Mouse (Mus musculus) lung, adult 18-20 months (tissue): ENCODE measurements at regions not wholly inside any gene's neighbourhood (a gene's known extent, or its start where the extent isn't known, plus 50 kb on each side); places are given as distances from the start of the nearest gene placed in this dataset.

Experiments used
- DNase-seq, 2 experiments: peaks; one replicate each; pipeline ENCODE4 v3.0.0; 2022; ENCODE audit warnings: mixed read lengths in 2 of 2

GRCm38 (mm10) chr2:75142675-75143074, 317.1 kb downstream of the Mtx2 start:
- DNase-seq, result no peak

GRCm38 (mm10) chr2:75144861-75145260, 319.3 kb downstream of the Mtx2 start:
- no peak for DNase-seq

- no peak for DNase-seq
Measured at GRCm38 (mm10) chr2:75146256-75146655, 320.7 kb downstream of the Mtx2 start.

- DNase-seq, result peak in 1 of 2 experiments; percentile 29
Measured at GRCm38 (mm10) chr2:75147399-75147798, 321.8 kb downstream of the Mtx2 start.

- no peak for DNase-seq
Measured at GRCm38 (mm10) chr2:75147967-75148366, 322.4 kb downstream of the Mtx2 start.

GRCm38 (mm10) chr2:75149036-75149435, 323.4 kb downstream of the Mtx2 start:
- DNase-seq, result no peak

- peak in 1 of 2 experiments; percentile 49 for DNase-seq
Measured at GRCm38 (mm10) chr2:75149562-75149961, 324.0 kb downstream of the Mtx2 start.

- peak in 1 of 2 experiments; percentile 36 for DNase-seq
Measured at GRCm38 (mm10) chr2:75150986-75151385, 325.4 kb downstream of the Mtx2 start.

- no peak for DNase-seq
Measured at GRCm38 (mm10) chr2:75151519-75151918, 325.9 kb downstream of the Mtx2 start.

GRCm38 (mm10) chr2:75152477-75152990, 326.9 kb downstream of the Mtx2 start:
- DNase-seq, result no peak

GRCm38 (mm10) chr2:75154448-75154847, 328.8 kb downstream of the Mtx2 start:
- no peak for DNase-seq

GRCm38 (mm10) chr2:75158581-75158980, 333.0 kb downstream of the Mtx2 start:
- no peak for DNase-seq

- no peak for DNase-seq
Measured at GRCm38 (mm10) chr2:75161075-75161474, 335.5 kb downstream of the Mtx2 start.

- no peak for DNase-seq
Measured at GRCm38 (mm10) chr2:75164987-75165386, 339.4 kb downstream of the Mtx2 start.

- no peak for DNase-seq
Measured at GRCm38 (mm10) chr2:75176267-75176666, 350.7 kb downstream of the Mtx2 start.

- no peak for DNase-seq
Measured at GRCm38 (mm10) chr2:75183293-75183692, 357.7 kb downstream of the Mtx2 start.

GRCm38 (mm10) chr2:75202587-75203220, 377.1 kb downstream of the Mtx2 start:
- no peak for DNase-seq

GRCm38 (mm10) chr2:75208821-75209758, 383.5 kb downstream of the Mtx2 start:
- peak; percentile 5 to 10 for DNase-seq

GRCm38 (mm10) chr2:75209790-75210583, 384.4 kb downstream of the Mtx2 start:
- DNase-seq, result no peak

GRCm38 (mm10) chr2:75216931-75217330, 391.3 kb downstream of the Mtx2 start:
- DNase-seq, result no peak

GRCm38 (mm10) chr2:75220775-75221359, 395.3 kb downstream of the Mtx2 start:
- no peak for DNase-seq

- peak; percentile 59 to 71 for DNase-seq
Measured at GRCm38 (mm10) chr2:75224443-75224842, 398.8 kb downstream of the Mtx2 start.
